Mouse (Mus musculus): Measurements from ENCODE around the gene Cat. TPM values are rescaled to one million over a fixed set of nuclear protein-coding genes. Genes with fewer than 3 reads are reported as not detected.

Cat gene
- polyA plus RNA-seq (2015; fragmentation: Nextera tagmentation; extraction: Ambion mirVana), result 71.7 and 79.5 TPM in 2 replicates

DNA sequence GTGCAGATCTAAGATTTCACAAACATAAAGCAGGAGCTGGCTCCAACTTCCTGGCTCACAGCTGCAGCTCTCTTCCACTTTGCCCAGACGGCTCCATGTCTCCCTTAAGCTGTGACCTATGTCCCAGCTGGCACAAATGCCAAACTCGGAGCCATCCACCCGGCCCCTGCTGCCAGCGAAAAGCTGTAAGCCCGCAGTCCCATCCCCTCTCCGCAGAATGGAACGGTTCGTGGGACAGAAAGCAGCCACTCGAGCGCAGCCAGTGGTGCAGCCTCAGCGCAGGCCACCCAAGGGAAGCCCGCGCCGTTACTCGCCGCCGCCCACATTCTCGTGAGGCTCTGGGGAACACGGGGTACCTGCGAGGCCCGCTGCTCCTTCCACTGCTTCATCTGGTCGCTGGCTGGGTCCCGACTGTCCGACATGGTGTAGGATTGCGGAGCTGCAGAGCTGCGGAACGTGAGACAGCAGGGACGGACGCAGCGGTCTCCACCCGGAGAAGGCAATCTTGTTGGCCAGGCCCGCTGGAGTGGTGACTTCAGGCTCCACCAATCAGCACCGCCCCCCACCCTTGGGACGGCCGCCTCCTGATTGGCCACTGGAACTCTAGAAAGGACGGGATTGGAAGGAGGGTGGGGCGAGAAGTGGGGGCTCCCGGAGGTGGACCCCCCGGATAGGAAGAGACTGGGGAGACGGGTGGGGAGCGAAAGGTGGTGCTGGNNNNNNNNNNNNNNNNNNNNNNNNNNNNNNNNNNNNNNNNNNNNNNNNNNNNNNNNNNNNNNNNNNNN lies at the start of gene Cat:
Gene Cat (minus strand): TSS at position 544 of the 785 bp plus-strand sequence.
- ATAC-seq (ENCODE audit: insufficient number of reproducible peaks, insufficient read depth, low FRiP score, low TSS enrichment, low read depth), result peak; percentile 99
- no peaks in the 10 kb centered on the region for H3K27me3 ChIP-seq
- no peaks in the 10 kb centered on the region for H3K36me3 ChIP-seq

DNA sequence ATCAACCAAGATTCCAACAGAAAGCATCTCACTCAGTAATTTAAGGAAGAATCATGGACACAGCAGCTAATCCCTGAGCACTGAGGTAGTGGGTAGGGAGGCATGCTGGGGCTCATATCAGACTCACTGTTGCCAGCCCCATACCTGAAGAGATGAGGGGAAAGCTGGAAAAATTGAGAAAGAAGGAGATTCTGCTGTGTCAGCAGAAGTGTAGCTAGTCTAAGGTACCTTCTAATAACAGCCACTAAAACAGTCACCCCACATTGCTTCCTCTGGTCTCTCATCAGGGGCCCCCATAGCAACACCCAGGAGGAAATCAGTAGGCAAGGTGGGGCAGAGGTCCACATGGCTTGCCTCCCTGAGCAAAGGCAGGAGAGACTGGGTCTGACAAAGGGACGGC lies 40.6 kb upstream of the Cat start:
- H3K9ac ChIP-seq, result no peak overlapping the region
- 89% methylated on average over 1 of the region's 1 CpGs for WGBS
- no peak overlapping the region for H3K4me3 ChIP-seq
- H3K4me2 ChIP-seq, result no peak overlapping the region
- H3K27ac ChIP-seq, result no peak overlapping the region
- H3K4me1 ChIP-seq, result no peaks in the 10 kb centered on the region
- ATAC-seq (ENCODE audit: insufficient number of reproducible peaks, insufficient read depth, low FRiP score, low TSS enrichment, low read depth), result no peak
- H3K9me3 ChIP-seq, result no peaks in the 10 kb centered on the region
- no peaks in the 10 kb centered on the region for H3K36me3 ChIP-seq
- H3K27me3 ChIP-seq, result no peaks in the 10 kb centered on the region

More for the DNA sequence above, at the start of gene Cat:
- H3K4me3 ChIP-seq, result peak within 1 kb of the TSS; percentile 81
- H3K9me3 ChIP-seq, result no peaks in the 10 kb centered on the region
- peak within 1 kb of the TSS; percentile 89 for H3K9ac ChIP-seq
- H3K4me2 ChIP-seq, result peak within 1 kb of the TSS; percentile 72
- WGBS, result under 1% methylated on average over 41 of the region's 41 CpGs
- peaks cover 14% of the 10 kb centered on the region for H3K4me1 ChIP-seq
- peak within 1 kb of the TSS; percentile 97 for H3K27ac ChIP-seq

DNA sequence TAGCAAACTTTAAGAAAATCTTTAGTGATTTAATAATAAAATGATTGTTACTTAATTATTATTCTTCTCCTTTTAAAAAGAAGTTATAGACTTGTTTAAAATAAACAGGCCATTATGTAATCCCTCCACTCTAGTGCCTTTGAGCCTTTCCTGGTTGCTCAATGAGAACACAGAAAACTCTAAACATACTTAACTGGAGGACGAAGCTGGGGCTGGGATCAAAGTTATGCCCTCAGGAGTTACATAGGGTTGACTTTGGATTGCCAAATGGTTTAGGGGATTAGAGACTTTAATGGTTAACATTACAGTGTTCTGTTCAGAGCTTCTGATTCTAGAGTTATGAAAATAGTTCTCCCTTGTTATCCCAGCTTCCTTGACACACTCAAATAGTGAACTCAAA lies 31.5 kb upstream of the Cat start:
- Histone ChIP-seq H3K36me3 (no peaks in the 10 kb centered on the region), H3K27me3 (no peaks in the 10 kb centered on the region), H3K4me3 (no peak overlapping the region), H3K9ac (no peak overlapping the region), H3K4me2 (no peak overlapping the region), H3K27ac (no peak overlapping the region), H3K4me1 (no peaks in the 10 kb centered on the region), H3K9me3 (no peaks in the 10 kb centered on the region)
- no peak for ATAC-seq (ENCODE audit: insufficient number of reproducible peaks, insufficient read depth, low FRiP score, low TSS enrichment, low read depth)
- WGBS, result 22% methylated on average over 1 of the region's 1 CpGs

DNA sequence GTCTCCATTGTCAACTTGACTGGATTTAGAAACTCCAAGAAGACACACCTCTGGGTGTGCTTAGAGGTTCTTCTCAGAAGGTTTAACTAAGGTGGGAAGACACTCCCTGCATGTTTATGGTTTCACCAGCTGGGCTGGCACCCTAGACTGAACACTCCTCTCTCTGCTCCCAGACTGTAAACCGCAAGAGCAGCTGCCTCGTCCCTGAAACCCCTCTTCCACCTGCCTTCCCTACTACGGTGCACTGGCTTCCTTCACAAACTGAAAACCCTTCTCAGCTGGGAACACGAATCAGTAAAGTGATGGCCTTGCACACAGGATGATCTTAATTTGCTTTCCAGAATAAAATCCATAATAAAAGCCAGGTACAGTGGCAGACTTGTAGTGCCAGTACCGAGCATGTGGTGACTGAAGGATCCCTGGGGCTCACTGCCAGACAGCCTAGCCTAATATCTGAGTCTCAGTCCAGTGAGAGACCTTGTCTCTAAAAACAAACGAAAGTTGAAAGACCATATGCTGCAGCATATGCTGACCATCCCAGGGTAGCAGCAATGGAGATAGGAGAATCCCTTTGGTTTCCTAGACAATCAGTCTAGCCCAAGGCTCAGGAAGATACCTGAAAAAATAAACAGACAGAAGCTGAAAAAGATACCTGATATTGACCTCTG lies 30.7 kb upstream of the Cat start:
- ATAC-seq (ENCODE audit: insufficient number of reproducible peaks, insufficient read depth, low FRiP score, low TSS enrichment, low read depth), result no peak
- H3K27ac ChIP-seq, result no peak overlapping the region
- no peaks in the 10 kb centered on the region for H3K9me3 ChIP-seq
- no peak overlapping the region for H3K9ac ChIP-seq
- no peak overlapping the region for H3K4me2 ChIP-seq
- 75% methylated on average over 6 of the region's 6 CpGs for WGBS
- H3K4me3 ChIP-seq, result no peak overlapping the region
- H3K4me1 ChIP-seq, result no peaks in the 10 kb centered on the region
- no peaks in the 10 kb centered on the region for H3K36me3 ChIP-seq
- H3K27me3 ChIP-seq, result no peaks in the 10 kb centered on the region

DNA sequence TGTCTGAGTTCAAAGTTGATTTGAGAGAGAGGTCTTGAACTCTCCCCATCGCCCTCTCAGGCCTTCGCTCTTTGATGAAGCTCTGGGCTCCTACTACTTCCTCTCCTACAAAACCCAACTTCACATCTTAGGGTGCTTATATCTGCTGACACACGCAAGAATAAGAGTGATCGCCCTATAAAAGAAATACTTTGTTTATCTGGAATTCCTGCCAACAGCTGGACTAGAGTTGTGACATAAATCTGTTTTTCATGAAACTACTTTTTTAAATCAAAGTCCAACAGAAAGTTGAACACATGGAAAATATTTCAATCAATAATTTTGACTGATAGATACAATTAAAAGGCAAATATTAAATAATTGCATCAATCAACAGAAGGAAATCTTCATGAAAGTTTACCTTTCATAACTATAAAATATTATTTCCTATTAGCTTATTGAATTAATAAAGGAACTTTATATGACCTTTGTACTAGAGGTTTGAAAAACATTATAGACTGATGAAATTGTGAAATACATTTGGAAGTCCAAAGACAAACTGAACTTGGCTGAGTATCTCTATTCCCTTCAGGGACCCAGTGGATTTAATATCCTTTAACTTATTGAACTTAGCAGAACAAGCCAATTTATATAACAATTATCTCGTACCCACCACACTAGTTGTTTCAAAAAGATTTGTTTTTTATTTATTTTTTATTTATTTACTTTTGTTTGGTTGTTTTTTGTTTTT lies 27.3 kb upstream of the Cat start:
- H3K9ac ChIP-seq, result no peak overlapping the region
- H3K4me3 ChIP-seq, result no peak overlapping the region
- no peaks in the 10 kb centered on the region for H3K27me3 ChIP-seq
- H3K9me3 ChIP-seq, result no peaks in the 10 kb centered on the region
- no peak overlapping the region for H3K4me2 ChIP-seq
- no peaks in the 10 kb centered on the region for H3K4me1 ChIP-seq
- no peak overlapping the region for H3K27ac ChIP-seq
- H3K36me3 ChIP-seq, result no peaks in the 10 kb centered on the region
- 79% methylated on average over 5 of the region's 5 CpGs for WGBS
- ATAC-seq (ENCODE audit: insufficient number of reproducible peaks, insufficient read depth, low FRiP score, low TSS enrichment, low read depth), result no peak

DNA sequence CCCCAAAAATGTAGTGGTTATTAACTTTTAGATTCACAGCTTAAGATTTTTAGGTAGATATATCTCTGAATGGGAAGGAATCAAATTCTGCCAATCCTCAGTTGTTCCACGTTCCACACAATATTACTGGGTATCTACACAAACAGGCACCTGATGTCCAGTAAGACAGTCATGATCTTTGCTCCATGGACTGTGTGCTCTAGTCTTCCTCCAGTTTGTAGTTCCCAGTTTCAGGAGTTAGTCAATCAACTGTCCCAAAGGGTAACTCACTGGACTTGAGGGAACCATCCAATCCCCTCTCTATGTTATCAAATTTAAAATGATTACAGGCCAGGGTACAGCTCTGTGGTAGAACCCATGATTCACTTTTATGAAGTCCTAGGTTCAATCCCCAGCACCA lies 26.7 kb upstream of the Cat start:
- Histone ChIP-seq H3K4me2 (no peak overlapping the region), H3K9me3 (no peaks in the 10 kb centered on the region), H3K9ac (no peak overlapping the region), H3K36me3 (no peaks in the 10 kb centered on the region), H3K27me3 (no peaks in the 10 kb centered on the region), H3K4me1 (no peaks in the 10 kb centered on the region), H3K27ac (no peak overlapping the region), H3K4me3 (no peak overlapping the region)
- 85% methylated on average over 1 of the region's 1 CpGs for WGBS
- ATAC-seq (ENCODE audit: insufficient number of reproducible peaks, insufficient read depth, low FRiP score, low TSS enrichment, low read depth), result no peak

DNA sequence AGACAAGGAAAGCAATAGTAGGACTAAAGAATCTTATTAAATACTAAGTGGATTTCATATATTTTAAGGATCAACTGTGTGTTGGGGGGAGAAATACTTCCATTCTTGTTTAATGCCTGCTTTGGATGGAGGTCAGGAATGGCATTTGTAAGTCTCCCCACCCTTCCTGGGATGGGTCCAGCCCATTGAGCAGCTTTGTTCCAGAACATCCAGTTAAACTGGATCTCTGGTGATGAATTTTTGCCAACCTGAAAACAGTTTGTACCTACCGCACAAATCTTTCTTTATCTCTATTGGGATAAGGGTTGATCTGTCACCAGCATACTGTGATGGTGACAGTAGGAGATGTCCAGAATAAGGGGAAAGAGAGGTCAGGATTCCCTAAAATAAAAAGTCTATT lies 26.1 kb upstream of the Cat start:
- H3K36me3 ChIP-seq, result no peaks in the 10 kb centered on the region
- H3K4me3 ChIP-seq, result no peak overlapping the region
- no peaks in the 10 kb centered on the region for H3K27me3 ChIP-seq
- no peak overlapping the region for H3K4me2 ChIP-seq
- WGBS, result 98% methylated on average over 1 of the region's 1 CpGs
- ATAC-seq (ENCODE audit: insufficient number of reproducible peaks, insufficient read depth, low FRiP score, low TSS enrichment, low read depth), result no peak
- H3K9ac ChIP-seq, result no peak overlapping the region
- H3K27ac ChIP-seq, result no peak overlapping the region
- no peaks in the 10 kb centered on the region for H3K9me3 ChIP-seq
- H3K4me1 ChIP-seq, result no peaks in the 10 kb centered on the region

DNA sequence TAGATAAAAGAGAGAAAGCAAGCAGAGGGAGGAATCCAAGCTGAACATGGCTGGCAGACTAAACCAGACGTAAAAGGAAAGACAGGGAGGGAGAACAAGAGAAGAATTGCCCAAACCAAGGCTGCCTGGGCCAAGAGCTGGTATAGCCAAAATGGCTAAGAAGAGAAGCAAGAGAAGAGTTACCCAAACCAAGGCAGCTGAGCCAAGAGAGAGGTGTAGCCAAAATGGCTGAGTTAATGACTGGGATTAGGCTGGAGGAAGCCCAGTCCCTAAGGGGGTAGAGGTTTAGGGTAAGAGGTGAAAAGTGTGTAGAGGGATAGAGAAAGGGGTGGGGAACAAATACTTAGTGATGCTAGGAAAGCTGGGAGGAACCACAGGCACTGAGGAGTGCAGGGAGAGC lies 22.7 kb upstream of the Cat start:
- no peak overlapping the region for H3K4me3 ChIP-seq
- ATAC-seq (ENCODE audit: insufficient number of reproducible peaks, insufficient read depth, low FRiP score, low TSS enrichment, low read depth), result no peak
- H3K27me3 ChIP-seq, result no peaks in the 10 kb centered on the region
- no peaks in the 10 kb centered on the region for H3K4me1 ChIP-seq
- H3K4me2 ChIP-seq, result no peak overlapping the region
- no peak overlapping the region for H3K9ac ChIP-seq
- no peaks in the 10 kb centered on the region for H3K9me3 ChIP-seq
- WGBS, result 86% methylated on average over 1 of the region's 1 CpGs
- H3K36me3 ChIP-seq, result no peaks in the 10 kb centered on the region
- H3K27ac ChIP-seq, result no peak overlapping the region

DNA sequence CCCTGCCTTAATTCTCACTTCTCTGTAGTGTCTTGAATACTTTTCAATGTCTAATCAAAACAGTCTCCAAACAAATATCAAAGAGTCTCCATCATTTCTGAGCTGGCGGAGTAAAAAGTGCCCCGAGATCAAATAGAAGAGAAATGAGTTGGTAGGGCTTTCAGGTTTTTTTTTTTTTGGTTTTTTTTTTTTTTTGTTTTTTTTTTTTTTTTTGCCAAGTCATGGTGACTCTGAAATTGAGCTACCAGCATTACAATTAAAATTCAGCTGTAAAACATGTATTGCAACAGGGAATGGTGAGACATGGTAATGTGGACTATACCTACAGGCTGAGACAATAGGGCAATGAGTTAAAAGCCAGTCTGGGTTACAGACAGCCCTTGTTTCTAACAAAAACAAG lies 21.0 kb upstream of the Cat start:
- Histone ChIP-seq H3K4me3 (no peak overlapping the region), H3K4me2 (no peak overlapping the region), H3K27ac (no peak overlapping the region), H3K9me3 (no peaks in the 10 kb centered on the region), H3K27me3 (no peaks in the 10 kb centered on the region), H3K9ac (no peak overlapping the region), H3K36me3 (no peaks in the 10 kb centered on the region), H3K4me1 (no peaks in the 10 kb centered on the region)
- no peak for ATAC-seq (ENCODE audit: insufficient number of reproducible peaks, insufficient read depth, low FRiP score, low TSS enrichment, low read depth)
- WGBS, result 95% methylated on average over 2 of the region's 2 CpGs

DNA sequence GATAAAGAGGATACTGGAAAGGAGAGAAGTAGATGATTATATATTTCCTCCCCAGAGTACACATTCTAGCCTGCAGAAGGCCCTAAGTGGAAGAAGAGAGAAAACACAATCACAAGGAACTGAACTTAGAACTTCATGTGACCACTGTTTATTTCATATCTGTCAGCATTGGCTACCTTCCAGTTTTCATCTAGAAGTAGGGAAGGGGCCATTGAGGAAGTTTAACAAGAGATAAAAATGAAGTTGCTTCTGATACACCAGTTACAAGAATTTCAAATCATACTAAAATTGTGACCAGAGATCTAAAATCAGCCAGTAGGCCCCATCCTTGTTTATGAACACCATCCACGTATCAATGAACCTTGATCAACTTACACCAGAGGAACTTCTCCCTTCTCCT lies 19.5 kb upstream of the Cat start:
- Histone ChIP-seq H3K4me3 (no peak overlapping the region), H3K27ac (no peak overlapping the region), H3K36me3 (no peaks in the 10 kb centered on the region), H3K9ac (no peak overlapping the region), H3K9me3 (no peaks in the 10 kb centered on the region), H3K4me2 (no peak overlapping the region), H3K27me3 (no peaks in the 10 kb centered on the region), H3K4me1 (no peaks in the 10 kb centered on the region)
- 93% methylated on average over 1 of the region's 1 CpGs for WGBS
- no peak for ATAC-seq (ENCODE audit: insufficient number of reproducible peaks, insufficient read depth, low FRiP score, low TSS enrichment, low read depth)

DNA sequence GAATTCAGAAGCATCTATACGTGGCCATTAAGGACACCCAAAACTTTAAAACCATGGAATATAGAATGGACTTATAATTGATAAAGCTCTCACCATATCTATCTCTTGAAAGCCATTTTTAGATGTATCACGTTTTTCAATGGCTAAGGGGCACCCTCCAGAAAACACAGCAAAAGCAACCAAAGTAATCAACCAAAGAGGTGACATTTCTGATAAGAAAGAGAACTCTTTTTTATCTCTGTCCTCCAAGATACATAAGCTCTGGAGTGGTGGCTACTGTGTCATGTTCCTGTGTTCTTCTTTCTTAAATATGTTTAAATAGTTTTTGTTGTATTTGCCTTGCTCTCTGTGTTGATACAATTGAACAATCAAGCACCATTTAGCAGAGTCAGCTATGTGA lies 15.8 kb upstream of the Cat start:
- WGBS, result 65% methylated on average over 2 of the region's 2 CpGs

More for the DNA sequence above, 15.8 kb upstream of the Cat start:
- Histone ChIP-seq H3K4me3 (no peak overlapping the region), H3K9me3 (no peaks in the 10 kb centered on the region), H3K4me1 (no peaks in the 10 kb centered on the region), H3K4me2 (no peak overlapping the region), H3K27ac (no peak overlapping the region), H3K36me3 (no peaks in the 10 kb centered on the region), H3K9ac (no peak overlapping the region), H3K27me3 (no peaks in the 10 kb centered on the region)
- no peak for ATAC-seq (ENCODE audit: insufficient number of reproducible peaks, insufficient read depth, low FRiP score, low TSS enrichment, low read depth)
